Mouse (Mus musculus) spleen, adult 2 months (tissue): ENCODE data around the gene Tipin.

Experiments used
- CTCF ChIP-seq: fragments of 200-500 bp; IDR thresholded peaks from 2 replicates; pipeline ENCODE4 v1.5.1; 2011; ENCODE audit warnings: mild to moderate bottlenecking, inconsistent platforms; ENCODE audit not compliant: insufficient read depth, insufficient read length, insufficient replicate concordance; ENCODE audit errors: extremely low read depth
- POLR2A ChIP-seq: fragments of 200-500 bp; IDR thresholded peaks from 2 replicates; pipeline ENCODE4 v1.6.1; 2011; ENCODE audit warnings: low read depth, low read length, inconsistent platforms

- TF ChIP-seq CTCF, result no peak
- no peak for TF ChIP-seq POLR2A
Observed at GRCm38 (mm10) chr9:64273757-64274156, 7.6 kb upstream of the Tipin start.
